Mouse (Mus musculus) myocyte (in vitro differentiated cells): ENCODE measurements around the gene Gm10762.

ENCODE experiments used
- MYOG ChIP-seq, 3 experiments: IDR thresholded peaks; one replicate each; pipeline ENCODE4 v1.6.1; 2011; ENCODE audit warnings: control low read depth in 2 of 3, low read depth in 2 of 3, mild to moderate bottlenecking in 2 of 3; ENCODE audit not compliant: insufficient read length in 2 of 3, control insufficient read depth in 1 of 3, insufficient read depth in 1 of 3
- POLR2A ChIP-seq: IDR thresholded peaks from one replicate; pipeline ENCODE4 v1.6.1; 2011; ENCODE audit warnings: low read depth, mild to moderate bottlenecking, control low read depth, moderate library complexity; ENCODE audit not compliant: insufficient read length
- POLR2AphosphoS2 ChIP-seq: IDR thresholded peaks from one replicate; pipeline ENCODE4 v1.6.1; 2011; ENCODE audit warnings: low read depth, control low read depth; ENCODE audit not compliant: insufficient read length
- TCF12 ChIP-seq: IDR thresholded peaks from one replicate; pipeline ENCODE4 v1.6.1; 2011; ENCODE audit warnings: mild to moderate bottlenecking, control low read depth; ENCODE audit not compliant: poor library complexity, insufficient read depth, severe bottlenecking

DNA sequence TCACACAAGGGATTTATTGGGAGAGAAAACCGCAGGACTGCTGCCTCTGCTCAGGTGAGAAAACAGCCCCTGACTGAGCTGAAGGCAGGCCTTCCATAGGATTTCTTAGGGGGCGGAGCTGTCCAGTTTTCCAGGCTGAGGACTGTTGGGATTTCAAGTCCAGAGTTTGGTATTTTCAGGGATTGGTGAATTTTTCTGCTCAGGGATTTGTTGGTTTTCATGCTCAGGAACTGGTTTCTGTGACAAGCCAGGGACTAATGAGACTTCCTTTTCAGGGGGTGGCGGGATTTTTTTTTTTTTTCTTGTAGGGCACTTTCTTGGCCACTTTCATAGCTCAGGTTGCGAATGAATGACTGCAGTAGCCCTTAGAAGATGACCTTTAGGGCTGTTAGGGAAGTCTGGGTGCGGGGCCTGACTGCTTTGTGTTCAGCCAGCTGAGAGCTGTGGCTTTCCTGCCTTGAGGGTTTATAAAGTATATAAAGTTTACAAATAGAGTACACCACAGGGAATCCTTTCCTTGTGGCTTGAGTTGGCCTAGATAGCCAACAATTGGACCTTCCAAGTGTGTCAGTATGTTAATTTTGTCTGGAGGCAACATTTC, 1.9 kb downstream of the Gm10762 start:
- no peak for TF ChIP-seq TCF12
- TF ChIP-seq POLR2A = no peak
- no peak for TF ChIP-seq POLR2AphosphoS2
- TF ChIP-seq MYOG (IDR thresholded peaks at IDR 0.05; ENCODE audit: control insufficient read depth in 1 of 3, insufficient read depth in 1 of 3, insufficient read length in 2 of 3, low read depth in 2 of 3) = no peak
